Mouse (Mus musculus) kidney, adult 8-10 months (tissue): Measurements from ENCODE around the gene Elmo3.
A peak's percentile ranks its signal among the peaks of the same experiment; 100 is the strongest.

Source experiments
- DNase-seq, 2 experiments: peaks; one replicate each; pipeline ENCODE4 v3.0.0; 2022

The Elmo3 gene

DNA sequence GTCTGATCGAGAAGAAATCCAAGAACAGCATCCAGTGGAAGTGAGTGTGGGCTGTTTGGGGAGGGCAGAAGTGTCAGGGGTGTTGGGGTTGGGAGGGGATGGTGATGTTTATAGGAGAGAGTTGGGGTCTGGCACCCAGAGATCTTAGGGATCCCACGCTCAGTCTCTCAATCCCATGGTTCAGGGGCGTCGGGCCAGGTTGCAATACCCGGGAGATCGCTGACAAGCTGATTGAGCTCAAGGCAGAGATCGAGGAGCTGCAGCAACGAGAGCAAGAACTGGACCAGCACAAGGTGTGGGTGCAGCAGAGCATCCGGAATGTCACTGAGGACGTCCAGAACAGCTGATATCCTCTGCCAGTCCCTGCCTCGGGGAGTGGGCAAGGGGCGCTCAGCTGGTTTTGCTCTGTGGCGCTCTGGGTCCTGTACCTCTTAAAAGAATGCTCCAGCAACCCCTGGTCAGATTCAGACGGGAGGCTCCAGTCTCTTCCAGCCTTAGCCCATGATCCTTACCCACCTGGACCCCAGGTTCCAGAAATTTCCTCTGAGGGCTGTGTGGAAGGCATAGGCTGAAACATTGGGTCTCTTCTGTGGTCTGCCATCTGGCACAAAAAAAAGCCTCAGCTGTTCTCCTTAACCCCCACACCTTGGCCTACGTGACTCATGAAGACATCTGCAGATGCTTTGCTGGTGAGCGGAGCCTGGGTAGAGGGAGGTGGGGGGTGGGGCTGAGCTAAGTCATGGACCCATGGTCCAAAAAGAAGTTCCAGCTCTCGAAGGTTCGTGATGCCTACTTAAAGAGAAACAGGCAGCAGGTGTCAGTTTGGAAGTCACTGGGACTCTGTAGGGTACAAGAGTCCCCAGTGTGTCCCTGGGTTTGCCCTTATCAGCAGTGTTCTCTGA, 6.8 kb upstream of the Elmo3 start:
- no peak for DNase-seq

DNA sequence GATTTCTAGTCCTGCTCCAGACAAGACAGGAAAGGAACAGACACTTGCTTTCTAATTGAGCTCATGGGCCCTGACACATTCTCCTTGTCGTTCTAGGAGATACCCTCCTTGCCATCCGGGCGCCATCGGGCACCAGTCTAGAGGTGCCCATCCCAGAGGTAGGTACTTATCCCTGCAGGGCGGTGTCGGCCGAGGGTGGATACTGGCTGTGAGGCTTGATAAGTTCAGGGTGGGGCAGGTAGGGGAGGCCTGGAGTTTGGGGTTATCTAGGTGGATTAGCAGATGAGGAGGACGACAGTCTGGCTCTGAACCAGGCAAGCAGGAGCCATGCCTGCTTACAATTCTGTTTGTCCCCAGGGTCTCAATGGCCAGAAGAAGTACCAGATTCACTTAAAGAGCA, 5.4 kb upstream of the Elmo3 start:
- no peak for DNase-seq

DNA sequence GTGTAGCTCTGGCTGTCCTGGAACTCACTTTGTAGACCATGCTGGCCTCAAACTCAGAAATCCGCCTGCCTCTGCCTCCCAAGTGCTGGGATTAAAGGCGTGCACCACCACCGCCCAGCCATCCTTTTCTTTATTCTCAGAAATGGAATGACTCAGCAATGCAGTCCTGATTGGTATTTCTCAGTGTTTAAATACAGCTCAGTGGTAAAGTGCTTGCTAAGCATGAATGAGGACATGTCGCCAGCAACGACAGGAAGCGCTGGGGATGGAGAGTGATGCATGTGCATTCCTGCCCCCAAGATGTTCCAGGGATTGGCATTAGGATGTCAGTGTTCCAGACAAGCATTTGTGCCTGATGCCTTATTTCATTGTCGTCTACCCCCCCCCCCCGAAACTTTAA, 2.0 kb upstream of the Elmo3 start:
- no peak for DNase-seq

DNA sequence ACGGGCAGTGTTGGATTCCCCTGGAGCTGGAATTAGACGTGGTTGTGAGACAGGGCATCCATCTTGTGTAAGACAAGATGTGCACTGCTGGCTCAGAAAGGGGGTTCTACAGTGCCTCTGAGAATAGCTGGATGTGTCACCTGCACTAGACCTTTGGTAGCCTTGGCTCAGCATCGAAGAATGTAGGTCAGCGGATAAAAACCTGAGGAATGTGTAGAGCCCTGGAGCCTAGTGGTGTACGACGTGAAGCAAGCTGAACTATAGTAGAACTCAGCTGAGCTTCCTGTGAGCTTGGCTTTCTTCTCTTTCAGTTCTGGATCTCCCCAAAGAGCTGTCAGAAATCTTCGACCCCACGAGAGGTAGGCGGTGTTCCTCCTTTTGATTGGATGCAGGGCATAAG, 1.5 kb upstream of the Elmo3 start:
- no peak for DNase-seq

DNA sequence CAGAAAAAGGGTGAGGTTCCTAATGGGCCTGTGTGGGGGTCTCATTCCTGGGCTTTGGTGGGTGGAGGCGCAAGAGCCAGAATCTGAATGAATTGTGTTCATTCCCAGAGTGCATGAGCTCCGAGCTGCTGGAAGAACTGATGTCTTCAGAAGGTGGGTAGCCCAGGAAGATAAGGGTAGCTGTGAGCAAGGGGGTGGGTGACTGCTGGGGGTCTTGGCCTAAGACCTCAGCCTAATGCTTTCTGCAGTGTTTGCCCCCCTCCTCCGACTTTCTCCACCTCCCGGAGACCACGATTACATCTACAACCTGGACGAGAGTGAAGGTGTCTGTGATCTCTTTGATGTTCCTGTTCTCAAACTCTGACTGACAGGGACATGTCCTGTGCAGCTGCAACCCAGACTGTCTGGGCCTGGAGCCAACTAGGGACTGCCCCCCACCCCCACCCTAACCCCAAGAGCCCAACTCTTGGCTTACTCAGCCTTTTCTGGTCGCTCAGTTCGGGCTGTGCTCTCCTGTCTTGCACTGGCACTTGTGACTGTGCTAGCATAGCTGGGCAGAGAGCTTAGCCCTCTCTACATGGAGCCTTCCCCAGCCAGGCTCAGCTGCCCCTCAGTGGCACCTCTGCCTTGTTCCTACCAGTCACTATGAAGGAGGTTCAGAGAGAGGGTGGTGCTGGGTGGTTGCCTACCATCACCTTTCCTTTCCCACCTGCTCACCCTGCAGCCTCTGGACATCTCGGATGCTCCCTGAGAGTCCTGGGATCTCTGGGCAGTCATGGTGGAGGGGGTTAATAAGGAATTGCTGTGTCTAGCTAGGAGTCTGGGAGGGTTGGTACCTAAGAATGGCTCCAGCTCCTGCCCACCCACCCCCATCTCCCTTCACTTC, 833 bp upstream of the Elmo3 start:
- DNase-seq: no peak

DNA sequence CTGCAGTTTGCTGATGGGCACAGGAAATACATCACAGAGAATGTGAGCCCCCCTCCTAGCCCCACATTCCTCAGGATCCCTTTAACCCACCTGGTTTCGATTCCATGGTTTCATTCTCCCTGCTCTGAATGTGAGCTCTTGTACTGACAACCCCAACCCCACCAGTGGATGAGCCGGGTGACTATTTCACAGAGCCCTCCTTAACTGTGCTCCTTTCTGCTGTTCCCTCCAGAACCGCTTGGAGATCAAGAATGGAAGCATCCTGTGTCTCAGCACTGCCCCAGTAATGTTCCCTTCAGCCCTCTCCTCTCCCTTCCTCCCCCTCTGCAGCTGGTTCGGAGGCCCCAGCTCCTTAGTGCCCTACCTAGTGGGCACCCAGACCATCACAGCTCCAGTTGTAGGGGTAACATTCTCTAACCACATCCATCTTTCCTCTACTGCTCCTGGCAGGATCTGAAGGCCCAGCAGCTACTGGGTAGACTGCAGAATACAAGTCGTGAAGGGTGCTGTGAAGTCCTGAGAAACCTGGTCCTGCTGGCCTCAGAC, 818 bp downstream of the Elmo3 start:
- DNase-seq: no peak

DNA sequence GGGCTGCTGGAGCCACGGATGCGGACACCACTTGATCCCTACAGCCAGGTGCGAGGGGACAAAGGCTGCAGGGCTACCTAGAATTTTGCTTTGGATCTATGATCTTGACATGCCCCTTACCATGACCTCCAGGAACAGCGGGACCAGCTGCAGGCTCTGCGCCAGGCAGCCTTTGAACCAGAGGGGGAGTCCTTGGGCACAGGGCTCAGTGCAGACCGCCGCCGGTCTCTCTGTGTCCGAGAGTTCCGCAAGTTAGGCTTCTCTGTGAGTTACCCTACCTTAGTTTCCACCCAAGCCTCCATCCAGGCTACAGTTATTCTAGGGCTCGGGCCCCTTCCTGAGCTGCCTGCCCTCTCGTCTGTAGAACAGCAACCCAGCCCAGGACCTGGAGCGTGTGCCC, 2.3 kb downstream of the Elmo3 start:
- no peak for DNase-seq

DNA sequence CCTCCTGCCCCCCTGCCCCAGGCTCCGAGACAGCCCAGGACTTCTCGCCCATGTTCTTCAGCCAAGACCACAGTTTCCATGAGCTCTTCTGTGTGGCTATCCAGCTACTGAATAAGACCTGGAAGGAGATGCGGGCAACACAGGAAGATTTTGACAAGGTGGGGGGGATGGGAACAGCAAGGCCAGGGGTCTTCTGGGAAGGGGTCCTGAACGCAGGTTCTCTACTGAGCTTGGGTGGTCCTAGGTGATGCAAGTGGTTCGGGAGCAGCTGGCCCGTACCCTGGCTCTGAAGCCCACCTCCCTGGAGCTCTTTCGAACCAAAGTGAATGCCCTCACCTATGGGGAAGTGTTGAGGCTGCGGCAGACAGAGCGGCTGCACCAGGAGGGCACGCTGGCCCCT, 3.0 kb downstream of the Elmo3 start:
- DNase-seq: no peak

DNA sequence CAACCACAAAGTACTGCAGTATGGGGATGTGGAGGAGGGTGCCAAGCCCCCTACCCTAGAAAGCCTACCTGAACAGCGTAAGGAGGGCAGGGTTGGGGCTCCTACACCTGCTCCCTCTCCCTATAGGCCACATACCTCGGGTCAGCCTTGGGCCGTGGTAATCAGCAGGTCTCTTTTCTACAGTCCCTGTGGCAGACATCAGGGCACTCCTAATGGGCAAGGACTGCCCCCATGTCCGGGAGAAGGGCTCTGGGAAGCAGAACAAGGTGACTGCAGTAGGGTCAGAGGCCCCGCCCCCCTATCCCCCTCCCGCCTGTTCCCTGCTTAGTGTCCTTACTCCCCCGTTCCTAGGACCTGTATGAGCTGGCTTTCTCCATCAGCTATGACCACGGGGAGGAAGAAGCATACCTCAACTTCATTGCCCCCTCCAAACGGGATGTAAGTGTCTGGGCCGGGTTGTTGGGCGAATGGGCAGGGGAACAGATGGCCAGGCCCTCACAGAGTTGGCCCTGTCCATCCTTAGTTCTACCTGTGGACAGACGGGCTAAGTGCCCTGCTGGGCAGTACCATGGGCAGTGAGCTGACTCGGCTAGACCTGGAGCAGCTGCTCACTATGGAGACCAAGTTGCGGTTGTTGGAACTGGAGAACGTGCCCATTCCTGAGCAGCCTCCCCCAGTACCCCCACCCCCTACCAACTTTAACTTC, 3.9 kb downstream of the Elmo3 start:
- DNase-seq: no peak

DNA sequence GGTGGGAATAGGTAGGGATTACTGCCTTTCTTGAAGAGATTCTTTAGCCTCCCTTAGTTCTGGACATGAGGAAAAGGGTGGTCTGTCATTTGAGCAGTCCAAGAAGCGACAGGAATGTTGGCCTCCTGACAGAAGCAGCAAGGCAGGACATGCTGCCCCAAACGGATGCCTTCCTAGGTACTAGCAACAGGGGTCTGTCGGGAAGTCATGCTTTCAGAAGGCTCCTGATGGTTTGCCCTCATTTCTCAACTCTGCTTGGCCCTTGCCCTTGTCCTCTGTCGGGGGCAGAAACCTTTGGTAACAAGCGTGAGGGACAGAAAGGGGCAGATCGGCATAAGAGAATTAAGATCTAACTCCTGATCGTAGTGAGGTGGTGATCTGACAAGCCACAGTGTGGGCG, 4.7 kb downstream of the Elmo3 start:
- DNase-seq: no peak

DNA sequence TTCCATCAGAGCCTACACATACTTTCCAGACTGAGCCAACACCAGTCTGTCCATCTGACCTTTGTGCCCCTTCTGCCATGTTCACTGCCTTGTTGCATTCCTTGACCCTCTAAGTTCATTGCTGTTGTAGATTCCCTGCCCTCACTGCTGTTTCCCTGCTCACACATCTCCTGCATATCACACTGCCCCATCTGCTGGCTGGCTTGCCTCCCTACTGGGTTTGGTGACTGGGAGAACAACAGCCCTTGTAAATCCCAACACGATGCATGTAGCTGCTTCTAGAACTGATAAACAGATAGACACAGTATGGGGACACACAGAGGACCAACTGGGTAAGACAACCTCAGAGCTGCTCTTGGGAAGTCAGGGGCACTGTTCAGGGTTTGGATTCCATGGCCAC, 6.3 kb downstream of the Elmo3 start:
- DNase-seq: no peak

DNA sequence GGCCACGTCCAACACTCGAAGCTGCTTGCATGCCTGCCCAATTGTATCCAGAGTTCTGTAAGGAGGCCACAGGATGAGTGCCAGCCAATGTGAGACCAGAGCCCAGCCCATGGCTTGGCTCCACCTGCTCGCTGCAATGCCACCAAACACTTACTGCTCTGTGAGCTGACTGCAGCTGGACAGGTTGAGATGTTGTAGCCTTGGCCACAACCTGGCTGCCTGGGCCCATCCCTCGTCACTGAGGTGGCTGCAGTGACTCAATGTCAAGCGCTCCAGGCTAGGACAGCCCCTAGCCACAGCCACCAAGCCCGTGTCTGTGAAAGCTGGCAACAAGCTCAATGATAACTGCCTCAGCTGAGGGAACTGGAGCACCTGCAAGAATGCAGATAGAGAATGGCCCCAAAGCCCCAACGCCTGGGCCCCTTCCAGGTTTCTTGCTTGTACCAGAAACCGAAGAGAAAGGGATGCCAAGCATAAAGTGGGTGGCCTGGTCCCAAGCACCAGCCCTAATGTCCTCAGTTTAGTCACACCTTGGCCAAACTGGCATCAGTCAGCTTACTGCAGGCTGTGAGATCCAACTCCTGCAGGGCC, 7.6 kb downstream of the Elmo3 start:
- no peak for DNase-seq

DNA sequence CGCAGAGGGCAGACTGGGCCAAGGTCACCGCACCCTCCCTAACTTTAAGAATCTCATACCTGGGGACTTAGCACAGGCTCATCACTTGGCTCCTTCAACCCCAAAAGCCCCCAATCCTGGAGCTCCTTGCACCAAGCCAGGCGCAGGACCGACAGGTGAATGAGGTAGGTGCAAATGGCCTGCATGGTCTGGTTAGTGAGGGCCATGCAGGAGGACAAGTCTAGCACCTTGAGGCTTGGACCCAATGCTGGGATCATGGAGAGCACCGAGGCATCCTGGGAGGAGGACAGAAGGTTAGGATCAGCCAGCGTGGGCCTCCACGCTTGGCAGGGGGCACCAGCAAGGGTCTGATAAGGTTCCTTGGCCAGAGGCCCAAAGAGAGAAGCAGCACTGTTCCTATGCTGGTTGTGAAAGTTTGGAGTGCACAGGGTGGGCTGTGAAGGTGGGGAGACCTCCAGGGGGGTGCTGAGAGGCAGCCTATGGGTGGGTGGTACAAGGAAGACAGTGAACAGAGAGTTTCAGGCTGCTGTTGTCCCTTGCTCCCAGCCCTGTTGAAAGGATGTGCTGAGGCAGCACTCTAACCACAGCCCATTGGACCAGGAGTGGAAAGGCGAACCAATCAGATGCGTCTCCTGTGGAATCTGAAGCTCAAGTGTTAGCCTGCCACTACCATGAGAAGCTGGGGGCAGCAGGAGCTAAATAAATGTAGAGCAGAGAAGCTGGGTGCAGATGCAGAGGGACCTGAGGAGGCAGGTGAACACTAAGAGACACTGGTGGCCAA, 8.4 kb downstream of the Elmo3 start:
- DNase-seq: no peak

DNA sequence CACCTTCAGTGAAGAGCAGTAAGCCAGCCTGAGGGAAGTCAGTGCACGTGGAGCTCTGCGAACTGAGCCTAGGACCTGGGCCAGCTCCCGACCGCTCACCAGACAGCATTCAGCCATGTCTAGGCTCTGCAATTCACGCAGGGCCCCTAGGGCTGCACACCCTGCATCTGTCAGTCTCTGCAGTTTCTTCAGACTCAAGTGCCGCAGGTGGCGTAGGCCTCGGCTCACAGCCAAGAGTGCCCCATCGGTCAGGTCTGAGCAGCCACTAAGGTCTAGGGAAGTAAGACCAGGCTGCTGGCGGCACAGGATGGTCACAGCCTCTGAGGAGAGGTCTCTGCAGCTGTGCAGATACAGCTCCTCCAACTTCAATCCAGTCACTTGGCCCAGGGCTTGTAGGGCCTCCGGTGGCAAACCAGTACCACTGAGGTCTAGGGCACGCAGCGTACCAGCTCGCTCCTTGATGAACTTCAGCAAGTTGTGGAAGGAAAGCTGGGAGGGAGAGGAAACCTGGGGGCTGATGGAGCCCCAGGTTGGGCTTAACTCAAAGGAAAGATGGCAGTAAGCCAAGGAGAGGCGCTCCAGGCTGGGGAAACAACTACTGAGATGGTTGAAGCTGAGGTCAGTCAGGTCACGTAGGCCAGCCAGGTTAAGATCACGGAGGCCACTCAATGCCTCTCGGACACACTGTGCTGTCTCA, 9.8 kb downstream of the Elmo3 start:
- DNase-seq: no peak

DNA sequence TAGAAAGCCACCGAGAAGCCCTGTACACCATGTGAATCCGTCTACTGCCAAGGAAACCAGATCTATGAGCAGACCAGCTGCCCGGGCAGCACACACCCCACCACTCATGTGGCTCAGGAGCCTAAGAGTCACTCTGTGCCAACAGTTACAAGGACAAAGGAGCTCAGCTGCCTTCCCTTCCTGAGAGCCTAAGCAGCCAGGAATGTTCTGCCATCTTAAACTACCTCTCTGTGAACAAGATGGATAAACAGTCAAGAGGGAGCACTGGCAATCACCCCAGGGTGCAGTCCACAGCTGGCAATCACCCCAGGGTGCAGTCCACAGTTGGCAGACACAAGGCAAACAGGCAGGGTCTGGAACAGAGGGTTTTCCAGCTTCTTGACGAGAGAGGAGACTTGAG, 12.5 kb downstream of the Elmo3 start:
- DNase-seq: no peak

DNA sequence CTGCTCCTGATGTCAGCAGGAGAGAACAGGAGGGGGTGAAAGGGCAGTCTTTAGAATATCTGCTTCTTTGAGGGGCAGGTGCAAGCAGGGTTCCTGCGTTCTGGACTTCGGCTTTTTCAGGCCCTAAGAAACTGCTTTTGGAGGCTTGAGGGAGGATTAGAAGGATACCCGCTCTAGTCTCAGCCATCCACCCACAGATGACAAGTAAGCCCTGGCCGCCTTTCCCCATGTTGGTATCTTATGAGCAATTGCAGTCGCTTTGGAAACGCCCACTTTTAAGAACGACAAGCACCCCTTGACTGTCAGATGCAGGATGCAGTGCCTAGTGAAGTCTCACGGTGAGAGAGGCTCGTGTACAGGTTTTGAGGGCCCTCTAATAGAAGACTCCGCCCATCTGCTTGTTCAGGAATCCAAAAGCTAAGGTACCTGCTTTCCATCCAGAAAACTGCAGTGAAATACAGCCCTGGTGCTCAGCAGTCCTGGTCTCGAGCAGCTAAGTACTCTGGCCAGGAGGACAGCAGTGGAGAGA, 13.3 kb downstream of the Elmo3 start:
- no peak for DNase-seq

DNA sequence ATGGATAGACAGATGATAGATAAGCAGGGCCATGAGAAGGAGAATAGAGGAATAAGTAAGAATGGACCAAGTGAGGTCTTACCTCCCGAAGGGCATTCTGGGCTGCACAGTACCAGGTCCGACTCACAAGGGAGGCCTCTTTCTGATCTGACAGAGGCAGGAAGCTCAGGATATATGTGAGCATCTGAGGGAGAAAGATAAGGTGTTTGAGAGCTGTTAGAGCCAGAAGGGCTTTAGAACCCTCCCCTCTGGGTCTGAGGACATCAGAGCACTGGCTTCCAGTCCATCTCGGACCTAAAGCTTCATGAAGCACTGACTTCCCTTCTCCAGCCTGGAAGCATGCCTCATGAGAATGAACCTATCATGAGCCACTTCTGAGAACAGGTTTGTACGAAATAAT, 17.8 kb downstream of the Elmo3 start:
- no peak for DNase-seq

DNA sequence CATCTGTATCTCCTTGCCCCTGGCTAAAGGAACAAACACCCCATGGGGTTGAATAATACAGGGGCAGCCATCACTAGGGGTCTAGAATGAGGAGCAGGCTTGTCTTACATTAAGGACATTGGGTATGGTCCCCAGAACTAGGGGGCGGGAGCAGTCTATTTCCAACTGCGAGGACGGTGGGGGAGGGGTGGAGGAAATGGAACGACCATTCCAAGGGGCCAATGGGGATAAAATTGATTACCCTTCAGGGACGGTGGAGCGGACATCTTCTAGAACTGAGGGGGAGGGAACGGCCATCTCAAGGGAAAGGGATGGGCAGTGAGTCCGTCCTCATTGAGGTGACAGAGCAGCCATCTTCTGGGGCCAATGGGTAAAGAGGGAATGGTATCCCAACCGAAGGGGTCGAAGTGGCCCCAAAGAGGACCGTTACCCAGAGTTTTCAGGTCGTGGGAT, 20.3 kb downstream of the Elmo3 start:
- peak in 1 of 2 experiments; percentile 43 for DNase-seq

DNA sequence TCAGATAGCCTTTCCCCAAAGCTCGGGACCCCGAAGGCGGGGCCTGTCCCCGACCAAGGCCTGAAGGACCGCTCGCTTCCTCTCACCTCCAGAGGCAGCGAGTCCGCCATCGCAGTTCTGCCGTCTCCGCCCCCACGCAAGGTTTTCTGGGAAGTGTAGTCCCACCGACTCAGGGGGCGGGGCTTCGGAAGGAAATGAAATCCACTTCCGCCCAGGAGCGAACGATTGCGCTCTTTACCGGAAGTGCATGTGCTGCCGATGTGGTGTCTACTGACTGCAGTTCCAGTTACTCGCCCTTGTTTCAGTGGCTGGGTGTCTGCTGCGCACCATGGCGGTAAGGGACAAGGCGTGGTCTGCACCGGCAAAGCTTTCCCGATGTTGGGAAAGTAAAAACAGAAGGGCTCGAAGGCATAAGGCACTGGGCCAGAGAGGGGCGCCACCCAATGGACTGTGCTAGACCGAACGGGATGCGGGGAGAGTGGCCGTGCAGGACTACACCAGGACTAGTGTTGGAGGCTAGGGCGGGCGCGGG, 20.8 kb downstream of the Elmo3 start, which contains the start of the genes Lrrc29 and Tmem208:
Lrrc29 (minus strand) TSS at position 138 of the 532 bp plus-strand sequence.
Tmem208 (plus strand) TSS at position 214 of the 532 bp plus-strand sequence.
- DNase-seq: peak; percentile 95 to 97

DNA sequence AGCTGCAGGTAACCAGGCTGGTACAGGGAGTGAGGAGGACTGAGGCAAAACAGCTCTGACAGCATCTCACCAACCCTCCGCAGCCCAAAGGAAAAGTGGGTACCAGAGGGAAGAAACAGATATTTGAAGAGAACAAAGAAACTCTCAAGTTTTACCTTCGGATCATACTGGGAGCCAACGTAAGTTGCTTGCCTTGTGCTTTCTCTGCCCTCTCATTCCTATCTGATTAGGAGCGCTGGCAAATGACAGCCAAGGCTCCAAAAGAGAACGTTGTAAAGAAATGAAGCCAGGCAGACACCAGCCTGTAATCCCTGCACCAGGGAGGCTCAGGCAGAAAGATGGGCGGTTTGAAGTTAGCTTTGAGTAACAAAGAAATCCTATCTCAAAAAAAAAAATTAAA, 21.6 kb downstream of the Elmo3 start:
- DNase-seq: no peak
